Mouse (Mus musculus): Measurements from ENCODE around the gene Gemin5.

The Gemin5 gene

DNA sequence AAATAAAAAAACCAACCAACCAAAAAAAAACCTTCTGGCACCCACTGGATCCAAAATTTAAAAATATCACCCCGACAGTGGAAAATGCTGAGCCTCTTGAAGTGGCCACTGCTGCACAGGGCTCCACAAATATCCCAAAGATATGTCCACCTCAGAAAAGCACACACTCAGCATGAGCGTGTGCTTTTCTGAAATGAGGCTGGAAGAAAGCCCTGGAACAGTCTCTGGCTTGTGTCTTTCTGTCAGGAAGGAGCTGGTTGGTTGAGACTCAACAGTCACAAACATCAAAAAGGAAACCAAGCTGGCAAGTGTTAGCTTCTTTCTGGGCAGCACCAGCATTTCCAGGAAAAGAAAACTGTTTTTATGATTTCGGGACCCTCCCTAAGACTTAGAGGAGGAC lies 25.0 kb upstream of the Gemin5 start:
- CTCF ChIA-PET: interaction anchor here in 2 of 4 experiments (1.0 to 1.3 kb wide), 2 partner anchors 32 kb away, joined by 3 to 4 read pairs; no protein-coding TSS in a partner anchor
- POLR2A ChIA-PET: interaction anchor here in 2 of 4 experiments (0.6 to 2.1 kb wide), 4 partner anchors 10 to 26 kb away, joined by 3 to 5 read pairs (median 3); no protein-coding TSS in a partner anchor

- ChIA-PET POLR2A (interaction anchor here in 1 of 4 experiments (0.6 kb wide), 1 partner anchor 124 kb away, joined by 4 read pairs; no protein-coding TSS in a partner anchor), CTCF (interaction anchor here (0.6 to 1.0 kb wide), 11 partner anchors 17 to 1445 kb away, joined by 3 to 5 read pairs (median 4); partner anchors contain the start of gene Gm12248 (in 1 of the 4))
These were observed 21.3 kb upstream of the Gemin5 start for GRCm38 (mm10) chr11:58189675-58190074.

DNA sequence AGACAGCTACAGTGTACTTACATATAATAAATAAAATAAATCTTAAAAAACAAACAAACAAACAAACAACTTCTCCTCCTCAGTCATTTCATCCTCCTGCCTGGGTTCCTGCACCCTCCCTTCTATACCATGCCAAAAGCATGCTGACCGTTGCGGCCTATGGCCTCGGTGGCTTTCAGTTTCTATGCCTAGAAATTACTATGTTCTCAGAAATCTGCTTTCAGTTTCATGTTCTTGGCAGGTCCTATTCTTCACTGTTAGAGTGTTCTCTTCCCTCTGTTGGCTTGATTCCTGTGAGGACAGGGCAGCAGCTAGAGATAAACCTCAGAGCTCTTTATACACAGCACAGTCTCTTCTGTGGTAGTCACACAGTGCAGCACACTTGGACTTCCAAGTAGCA lies 15.2 kb upstream of the Gemin5 start:
- CTCF ChIA-PET: interaction anchor here in 2 of 4 experiments (0.6 to 1.1 kb wide), 2 partner anchors 42 to 542 kb away, joined by 3 to 4 read pairs; no protein-coding TSS in a partner anchor
- POLR2A ChIA-PET: interaction anchor here in 3 of 4 experiments (0.6 to 1.2 kb wide), 3 partner anchors 10 to 475 kb away, joined by 3 to 4 read pairs (median 3); no protein-coding TSS in a partner anchor

GRCm38 (mm10) chr11:58180756-58181155 lies 12.4 kb upstream of the Gemin5 start:
- POLR2A ChIA-PET: interaction anchor here in 2 of 4 experiments (0.7 kb wide), 2 partner anchors 45 to 804 kb away, joined by 3 read pairs; no protein-coding TSS in a partner anchor

GRCm38 (mm10) chr11:58179986-58180385 lies 11.6 kb upstream of the Gemin5 start:
- ChIA-PET CTCF (interaction anchor here in 1 of 4 experiments (1.7 kb wide), 1 partner anchor 45 kb away, joined by 16 read pairs; no protein-coding TSS in a partner anchor), POLR2A (interaction anchor here in 3 of 4 experiments (0.7 to 1.5 kb wide), 3 partner anchors 46 to 805 kb away, joined by 3 read pairs; no protein-coding TSS in a partner anchor)

More at GRCm38 (mm10) chr11:58180756-58181155, 12.4 kb upstream of the Gemin5 start:
- CTCF ChIA-PET: no interaction called here

DNA sequence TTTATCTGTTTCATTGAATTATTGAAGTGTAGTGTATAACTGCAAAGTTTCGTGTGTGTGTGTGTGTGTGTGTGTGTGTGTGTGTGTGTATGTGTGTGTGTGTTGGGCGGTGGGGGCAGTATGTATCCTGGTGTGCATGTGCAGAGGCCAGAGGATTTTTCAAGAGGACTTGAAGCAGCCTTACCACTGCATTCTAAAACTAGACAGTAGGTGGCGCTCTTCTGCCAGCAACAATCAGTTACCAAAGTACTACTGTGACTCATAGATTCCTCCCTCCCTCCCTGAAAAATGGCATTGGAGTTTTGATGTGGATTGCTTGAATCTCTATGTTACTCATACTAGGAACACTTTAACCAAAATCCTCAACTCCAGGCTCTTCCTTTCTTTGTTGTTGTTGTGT lies 11.2 kb upstream of the Gemin5 start:
- ChIA-PET POLR2A (interaction anchor here in 3 of 4 experiments (0.7 to 1.5 kb wide), 4 partner anchors 11 to 150 kb away, joined by 3 to 9 read pairs (median 4); partner anchors contain the start of genes Gemin5 (in 1 of the 3) and Zfp672 (in 1 of the 3)), CTCF (interaction anchor here (0.6 to 1.7 kb wide), 39 partner anchors 9 to 1266 kb away, joined by 3 to 16 read pairs (median 4); no protein-coding TSS in a partner anchor)

- ChIA-PET POLR2A (interaction anchor here (0.6 to 1.7 kb wide), 9 partner anchors 14 to 757 kb away, joined by 3 to 4 read pairs (median 3); partner anchors contain the start of genes Fam183b (in 1 of the 4), Sh3bp5l (in 1 of the 4) and Zfp672 (in 1 of the 4)), CTCF (no interaction called here)
These were observed 3.2 kb upstream of the Gemin5 start, which contains the start of gene Mrpl22 for GRCm38 (mm10) chr11:58171459-58172091. Mrpl22 (plus strand) TSS chr11:58171661.

DNA sequence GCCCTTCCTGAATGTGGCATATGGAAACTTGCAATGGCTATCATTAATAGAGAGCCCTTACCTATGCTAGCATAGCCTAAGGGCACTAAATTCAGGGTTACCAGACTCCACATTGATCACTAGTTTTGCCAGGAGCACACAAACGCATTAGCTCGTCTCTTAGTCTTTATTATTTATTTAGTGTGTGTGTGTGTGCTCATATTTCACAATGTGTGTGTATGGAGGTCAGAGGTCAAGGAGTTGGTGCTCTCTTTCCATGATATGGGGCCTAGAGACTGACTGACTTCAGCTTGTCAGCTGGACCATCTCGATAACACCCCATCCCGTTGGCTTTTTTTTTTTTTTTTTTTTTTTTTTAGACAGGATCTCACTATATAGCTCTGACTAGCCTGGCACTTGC lies 1.3 kb upstream of the Gemin5 start:
- ChIA-PET CTCF (interaction anchor here in 2 of 4 experiments (0.6 to 0.7 kb wide), 2 partner anchors 9 kb away, joined by 5 read pairs; no protein-coding TSS in a partner anchor), POLR2A (interaction anchor here in 2 of 4 experiments (0.6 to 1.4 kb wide), 8 partner anchors 22 to 152 kb away, joined by 3 to 6 read pairs (median 3); no protein-coding TSS in a partner anchor)

DNA sequence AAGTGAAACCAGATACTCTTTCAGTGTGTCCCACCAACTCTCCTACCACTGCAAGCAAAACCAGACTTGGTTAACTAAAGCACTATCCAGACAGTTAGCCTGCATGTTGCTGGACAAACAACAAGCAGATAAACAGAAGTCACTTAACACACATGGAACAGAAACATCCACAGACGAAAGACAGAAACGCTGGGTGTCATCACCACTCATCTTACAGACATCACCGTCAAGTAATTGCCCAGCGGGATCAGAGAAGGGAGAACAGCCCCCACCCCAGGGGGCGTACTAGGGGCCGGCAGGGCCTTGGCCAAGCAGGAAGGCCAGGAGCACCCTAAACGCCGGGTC lies 545 bp downstream of the Gemin5 start:
- ChIA-PET CTCF (interaction anchor here in 2 of 4 experiments (0.5 to 1.3 kb wide), 5 partner anchors 8 to 343 kb away, joined by 3 to 7 read pairs (median 3); no protein-coding TSS in a partner anchor), POLR2A (interaction anchor here (0.6 to 1.7 kb wide), 24 partner anchors 8 to 1353 kb away, joined by 3 to 8 read pairs (median 4); partner anchors contain the start of genes Cnot8 (in 1 of the 4) and Hist3h2ba (in 1 of the 4))

- POLR2A ChIA-PET: interaction anchor here in 2 of 4 experiments (0.8 to 2.1 kb wide), 7 partner anchors 10 to 181 kb away, joined by 3 to 9 read pairs (median 4); partner anchors contain the start of gene Cnot8 (in 1 of the 2)
These were observed 3.3 kb downstream of the Gemin5 start for GRCm38 (mm10) chr11:58165072-58165471.

DNA sequence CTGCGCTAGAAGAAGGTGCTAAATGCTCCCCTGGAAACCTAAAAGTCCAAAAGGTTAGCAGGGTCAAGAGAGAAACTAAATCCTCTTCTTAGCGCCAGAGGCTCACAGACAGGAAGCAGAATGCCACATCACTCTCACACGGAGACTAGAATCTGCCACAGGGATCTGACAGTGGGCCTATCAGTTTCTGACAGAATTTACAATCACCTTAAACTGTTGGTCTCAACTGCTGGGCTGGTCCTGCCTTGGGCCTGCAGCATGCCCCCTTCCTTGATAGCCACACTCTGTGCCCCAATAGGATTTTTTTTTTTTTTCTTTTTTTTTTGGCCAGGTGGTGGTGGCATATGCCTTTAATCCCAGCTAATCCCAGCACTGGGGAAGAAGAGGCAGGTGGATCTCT lies 11.5 kb downstream of the Gemin5 start:
- ChIA-PET POLR2A (interaction anchor here in 3 of 4 experiments (0.6 to 1.2 kb wide), 5 partner anchors 12 to 56 kb away, joined by 3 to 10 read pairs (median 5); partner anchors contain the start of gene Gemin5 (in 1 of the 3)), CTCF (interaction anchor here in 2 of 4 experiments (0.6 to 0.7 kb wide), 2 partner anchors 12 to 244 kb away, joined by 3 to 9 read pairs; no protein-coding TSS in a partner anchor)

More at GRCm38 (mm10) chr11:58165072-58165471, 3.3 kb downstream of the Gemin5 start:
- CTCF ChIA-PET: interaction anchor here in 3 of 4 experiments (0.8 to 1.2 kb wide), 5 partner anchors 43 to 80 kb away, joined by 3 read pairs; no protein-coding TSS in a partner anchor

DNA sequence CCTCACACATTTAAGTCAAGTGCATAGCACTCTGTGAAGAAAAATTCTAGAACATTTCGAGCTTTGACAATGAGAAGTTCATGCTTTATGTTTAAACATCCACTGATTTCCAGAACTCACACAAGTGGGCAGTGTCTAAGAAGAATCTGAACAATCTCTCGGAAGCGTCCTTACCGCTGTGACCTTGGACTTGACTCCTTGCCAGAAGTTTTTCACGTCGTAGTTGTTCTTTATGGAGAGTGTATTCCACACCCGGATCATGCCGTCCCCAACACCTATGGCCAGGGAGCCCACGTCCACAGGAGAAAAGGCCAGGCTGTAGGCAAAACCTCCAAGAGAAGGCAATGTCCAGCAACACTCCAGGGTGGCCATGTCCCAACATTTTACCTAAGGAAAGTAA lies 12.9 kb downstream of the Gemin5 start:
- POLR2A ChIA-PET: interaction anchor here in 3 of 4 experiments (0.6 to 1.6 kb wide), 6 partner anchors 8 to 145 kb away, joined by 3 to 4 read pairs (median 3); no protein-coding TSS in a partner anchor
- CTCF ChIA-PET: no interaction called here

DNA sequence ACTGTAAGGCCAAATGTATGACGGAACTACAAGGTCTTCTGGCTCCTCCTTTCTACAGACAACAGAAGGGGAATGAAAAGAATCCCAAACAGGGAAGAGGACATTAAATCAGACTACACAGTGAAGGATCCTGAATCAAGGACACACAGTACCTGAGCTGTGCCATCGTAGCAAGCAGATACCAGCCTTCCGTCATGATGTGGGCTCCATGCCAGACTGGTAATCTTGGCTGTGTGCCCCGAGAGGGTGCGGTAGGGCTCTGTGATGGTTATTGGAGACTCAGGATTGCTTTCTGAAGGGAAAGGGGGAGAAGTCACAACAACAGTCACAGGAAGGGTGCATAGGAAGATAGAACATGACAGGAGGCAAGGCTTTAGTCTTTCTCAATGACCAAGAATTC lies 22.1 kb downstream of the Gemin5 start:
- CTCF ChIA-PET: interaction anchor here in 1 of 4 experiments (0.6 kb wide), 1 partner anchor 437 kb away, joined by 5 read pairs; no protein-coding TSS in a partner anchor
- POLR2A ChIA-PET: interaction anchor here in 1 of 4 experiments (0.5 kb wide), 1 partner anchor 17 kb away, joined by 4 read pairs; no protein-coding TSS in a partner anchor

- ChIA-PET CTCF (interaction anchor here in 3 of 4 experiments (0.5 to 1.6 kb wide), 5 partner anchors 13 to 190 kb away, joined by 3 to 9 read pairs (median 3); no protein-coding TSS in a partner anchor), POLR2A (interaction anchor here in 2 of 4 experiments (0.6 to 1.3 kb wide), 3 partner anchors 25 to 67 kb away, joined by 3 to 5 read pairs (median 3); no protein-coding TSS in a partner anchor)
These were observed 24.5 kb downstream of the Gemin5 start for GRCm38 (mm10) chr11:58143704-58144426.

- POLR2A ChIA-PET: interaction anchor here in 3 of 4 experiments (0.5 to 1.4 kb wide), 9 partner anchors 9 to 111 kb away, joined by 3 to 5 read pairs (median 4); partner anchors contain the start of gene Cnot8 (in 2 of the 3)
These were observed 28.9 kb downstream of the Gemin5 start for GRCm38 (mm10) chr11:58139466-58139865.

GRCm38 (mm10) chr11:58138821-58139220 lies 29.5 kb downstream of the Gemin5 start:
- ChIA-PET CTCF (interaction anchor here in 2 of 4 experiments (0.6 to 1.2 kb wide), 2 partner anchors 188 to 1264 kb away, joined by 3 read pairs; no protein-coding TSS in a partner anchor), POLR2A (interaction anchor here in 2 of 4 experiments (0.9 to 1.4 kb wide), 6 partner anchors 8 to 35 kb away, joined by 3 to 5 read pairs (median 4); partner anchors contain the start of gene Cnot8 (in 2 of the 2))

More at GRCm38 (mm10) chr11:58139466-58139865, 28.9 kb downstream of the Gemin5 start:
- CTCF ChIA-PET: interaction anchor here in 3 of 4 experiments (0.6 to 1.2 kb wide), 3 partner anchors 188 to 1264 kb away, joined by 3 read pairs; no protein-coding TSS in a partner anchor

GRCm38 (mm10) chr11:58136677-58137076 lies 31.7 kb downstream of the Gemin5 start:
- POLR2A ChIA-PET: interaction anchor here in 3 of 4 experiments (0.6 to 1.8 kb wide), 18 partner anchors 11 to 161 kb away, joined by 3 to 10 read pairs (median 4); partner anchors contain the start of gene Cnot8 (in 2 of the 3)
- CTCF ChIA-PET: interaction anchor here in 1 of 4 experiments (0.6 kb wide), 2 partner anchors 477 to 1166 kb away, joined by 3 read pairs; no protein-coding TSS in a partner anchor
